Comparison of ENCODE assay signal across 21 mouse cellular contexts in the genomic region with DNA sequence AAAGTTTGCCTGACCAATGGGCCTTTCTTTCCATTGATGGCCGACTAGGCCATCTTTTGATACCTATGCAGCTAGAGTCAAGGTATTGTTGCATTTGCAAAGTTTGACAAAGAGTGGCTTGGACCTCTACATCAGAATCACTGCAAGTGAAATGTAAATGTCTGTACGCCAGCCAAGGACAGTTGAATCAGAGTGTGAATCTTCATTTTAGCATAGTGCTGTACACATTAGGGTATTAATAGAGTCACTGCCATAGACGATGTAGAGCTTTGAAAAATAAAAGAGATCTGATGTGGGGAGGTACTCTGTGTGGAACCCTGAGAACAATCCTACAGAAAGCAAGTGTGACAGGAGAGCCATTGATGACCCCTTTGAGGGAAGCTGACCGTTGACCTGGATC.
"Had no signal": no experiment of that assay in that cellular context is flagged by ENCODE, and none has a peak within 500 bp of the region (broad histone marks: within the 10 kb centered on the region; RNA-seq: fewer than 3 reads in every experiment).

No protein-coding gene starts in this region.

- H3K27ac ChIP-seq: kidney, postnatal 0 days; limb, embryonic 10.5 days; limb, embryonic 13.5 days; liver, embryonic 12.5 days; liver, embryonic 15.5 days; lung, embryonic 15.5 days; midbrain, embryonic 10.5 days; midbrain, embryonic 13.5 days; neural tube, embryonic 13.5 days; stomach, embryonic 15.5 days had no signal

- H3K4me1 ChIP-seq: limb, embryonic 10.5 days; limb, embryonic 13.5 days; liver, embryonic 12.5 days; liver, embryonic 15.5 days; lung, embryonic 15.5 days; megakaryocyte, embryonic 14.5 days; midbrain, embryonic 10.5 days; midbrain, embryonic 13.5 days; neural tube, embryonic 13.5 days; stomach, embryonic 15.5 days had no signal

- H3K4me2 ChIP-seq: limb, embryonic 13.5 days; liver, embryonic 12.5 days; liver, embryonic 15.5 days; lung, embryonic 15.5 days; midbrain, embryonic 13.5 days; neural tube, embryonic 13.5 days; stomach, embryonic 15.5 days had no signal

- H3K36me3 ChIP-seq: limb, embryonic 10.5 days; limb, embryonic 13.5 days; liver, embryonic 12.5 days; liver, embryonic 15.5 days; lung, embryonic 15.5 days; midbrain, embryonic 10.5 days; midbrain, embryonic 13.5 days; neural tube, embryonic 13.5 days; stomach, embryonic 15.5 days had no signal

- ATAC-seq: liver, embryonic 12.5 days had no signal

- H3K9ac ChIP-seq: limb, embryonic 13.5 days; liver, embryonic 12.5 days; liver, embryonic 15.5 days; lung, embryonic 15.5 days; midbrain, embryonic 13.5 days; neural tube, embryonic 13.5 days; stomach, embryonic 15.5 days had no signal

- H3K27me3 ChIP-seq: limb, embryonic 13.5 days; liver, embryonic 12.5 days; liver, embryonic 15.5 days; lung, embryonic 15.5 days; megakaryocyte, embryonic 14.5 days; midbrain, embryonic 13.5 days; neural tube, embryonic 13.5 days; stomach, embryonic 15.5 days had no signal

- H3K9me3 ChIP-seq: limb, embryonic 10.5 days; limb, embryonic 13.5 days; liver, embryonic 12.5 days; liver, embryonic 15.5 days; lung, embryonic 15.5 days; midbrain, embryonic 10.5 days; midbrain, embryonic 13.5 days; neural tube, embryonic 13.5 days; stomach, embryonic 15.5 days had no signal

- DNase-seq: kidney, postnatal 25 days; liver; lung, adult 18-20 months; lung, postnatal 10 days; lung, postnatal 36 days; retina, postnatal 1 day; right cerebral cortex, postnatal 25 days; spleen, adult 18-20 months; thymus, postnatal 36 days had no signal

- H3K4me3 ChIP-seq: limb, embryonic 10.5 days; limb, embryonic 13.5 days; liver, embryonic 12.5 days; liver, embryonic 15.5 days; lung, embryonic 15.5 days; megakaryocyte, embryonic 14.5 days; midbrain, embryonic 10.5 days; midbrain, embryonic 13.5 days; myocyte; neural tube, embryonic 13.5 days; stomach, embryonic 15.5 days had no signal
